Mouse (Mus musculus) frontal cortex, postnatal 36 days (tissue): Measurements from ENCODE around the gene Cdc45.

Source experiments
- DNase-seq, 2 experiments: peaks; one replicate each; pipeline ENCODE4 v3.0.0; 2022; ENCODE audit warnings: low spot score in 2 of 2

Cdc45 gene

DNA sequence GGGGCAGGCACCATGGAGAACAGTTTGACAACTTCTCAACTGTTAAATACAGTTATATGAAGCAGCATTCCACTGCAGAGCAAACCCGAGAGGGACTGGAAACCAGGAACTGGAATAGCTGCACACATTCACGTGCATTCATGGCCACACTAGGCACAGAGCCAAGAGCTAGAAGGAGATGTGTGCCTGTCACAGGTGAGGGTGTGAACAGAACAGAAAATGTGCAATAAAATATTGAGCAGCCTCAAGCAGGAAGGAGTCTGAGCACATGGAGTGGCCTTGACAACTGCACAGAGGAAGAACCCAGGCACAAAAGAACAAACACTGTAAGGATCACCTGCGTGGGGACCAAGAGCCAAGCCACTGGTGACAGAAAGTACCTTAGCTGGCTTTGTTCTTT lies 81.1 kb downstream of the Cdc45 start:
- no peak for DNase-seq
